Mouse (Mus musculus) hindbrain, embryonic 16.5 days (tissue): ENCODE measurements around the gene Auts2. TPM values are rescaled to one million over a fixed set of nuclear protein-coding genes. Genes with fewer than 3 reads are reported as not detected.
A peak's percentile ranks its signal among the peaks of the same experiment; 100 is the strongest.

ENCODE experiments used
- ATAC-seq: fragments of 200-750 bp; cut with Nextera tagmentation; 2 replicates; pipeline ENCODE4 v1.8.0; 2017; ENCODE audit warnings: moderate TSS enrichment, moderate library complexity
- H3K27ac ChIP-seq: fragments of 300-500 bp; sonication (generic); 2 replicates; pipeline ENCODE4 v1.5.1; 2014; ENCODE audit warnings: low read depth, mild to moderate bottlenecking, control low read depth, low read length, moderate library complexity
- H3K27me3 ChIP-seq: fragments of 300-500 bp; sonication (generic); replicated peaks from 2 replicates; pipeline ENCODE4 v1.6.1; 2014; ENCODE audit warnings: low read length; ENCODE audit not compliant: control insufficient read depth, insufficient read depth
- H3K36me3 ChIP-seq: fragments of 300-500 bp; sonication (generic); 2 replicates; pipeline ENCODE4 v1.6.1; 2014; ENCODE audit warnings: mild to moderate bottlenecking, low read length, moderate library complexity, mixed read lengths; ENCODE audit not compliant: control insufficient read depth, insufficient read depth
- H3K4me1 ChIP-seq: fragments of 300-500 bp; sonication (generic); 2 replicates; pipeline ENCODE4 v1.6.1; 2014; ENCODE audit warnings: low read depth, low read length; ENCODE audit not compliant: control insufficient read depth, insufficient read depth
- H3K4me2 ChIP-seq: fragments of 300-500 bp; sonication (generic); 2 replicates; pipeline ENCODE4 v1.6.1; 2014; ENCODE audit warnings: mild to moderate bottlenecking, low read length, control low read depth, moderate library complexity
- H3K4me3 ChIP-seq: fragments of 300-500 bp; sonication (generic); 2 replicates; pipeline ENCODE4 v1.5.1; 2014; ENCODE audit warnings: mild to moderate bottlenecking, low read length, control low read depth, moderate library complexity
- H3K9ac ChIP-seq: fragments of 300-500 bp; sonication (generic); 2 replicates; pipeline ENCODE4 v1.6.1; 2014; ENCODE audit warnings: low read depth, mild to moderate bottlenecking, control low read depth, low read length, moderate library complexity
- H3K9me3 ChIP-seq: fragments of 300-500 bp; sonication (generic); 2 replicates; pipeline ENCODE4 v1.6.1; 2014; ENCODE audit warnings: mild to moderate bottlenecking, low read length, moderate library complexity; ENCODE audit not compliant: control insufficient read depth
- WGBS: fragments of 180-500 bp; shearing (Covaris S2); extraction: QIAGEN DNeasy Blood & Tissue Kit; methylation state at CpG from one replicate; pipeline ENCODE4 v1.1.7; 2014; 5-methylcytosine and 5-hydroxymethylcytosine counted together
- polyA plus RNA-seq: library from polyadenylated mRNA; unstranded; fragments of >200 nt; fragmentation: Nextera tagmentation; extraction: Ambion mirVana; gene quantifications from 2 replicates; pipeline ENCODE4 v1.2.1, GENCODE M21; 2015

Auts2 gene
- polyA plus RNA-seq, 1 experiment from 2014 or later = 43.2 TPM

GRCm38 (mm10) chr5:132489736-132490313 lies 53.3 kb downstream of the Auts2 start:
- H3K9me3 ChIP-seq = no peaks in the 10 kb centered on the region
- H3K27me3 ChIP-seq = no peaks in the 10 kb centered on the region
- no peak overlapping the region for H3K4me3 ChIP-seq
- peaks cover 20% of the 10 kb centered on the region for H3K4me1 ChIP-seq
- no peak overlapping the region for H3K4me2 ChIP-seq
- WGBS = 66% methylated on average over 7 of the region's 7 CpGs
- ATAC-seq = no peak
- H3K27ac ChIP-seq = peak overlapping the region; percentile 4; the same call in 1 of the 2 replicates
- H3K9ac ChIP-seq = no peak overlapping the region
- H3K36me3 ChIP-seq = no peaks in the 10 kb centered on the region

- no peak for ATAC-seq
- Histone ChIP-seq H3K36me3 (no peaks in the 10 kb centered on the region), H3K27me3 (no peaks in the 10 kb centered on the region), H3K4me1 (peaks cover 18% of the 10 kb centered on the region), H3K4me2 (no peak overlapping the region), H3K27ac (no peak overlapping the region), H3K9me3 (no peaks in the 10 kb centered on the region), H3K9ac (no peak overlapping the region), H3K4me3 (no peak overlapping the region)
- WGBS = 62% methylated on average over 7 of the region's 7 CpGs
Measured at GRCm38 (mm10) chr5:132486831-132487230, 56.3 kb downstream of the Auts2 start.

DNA sequence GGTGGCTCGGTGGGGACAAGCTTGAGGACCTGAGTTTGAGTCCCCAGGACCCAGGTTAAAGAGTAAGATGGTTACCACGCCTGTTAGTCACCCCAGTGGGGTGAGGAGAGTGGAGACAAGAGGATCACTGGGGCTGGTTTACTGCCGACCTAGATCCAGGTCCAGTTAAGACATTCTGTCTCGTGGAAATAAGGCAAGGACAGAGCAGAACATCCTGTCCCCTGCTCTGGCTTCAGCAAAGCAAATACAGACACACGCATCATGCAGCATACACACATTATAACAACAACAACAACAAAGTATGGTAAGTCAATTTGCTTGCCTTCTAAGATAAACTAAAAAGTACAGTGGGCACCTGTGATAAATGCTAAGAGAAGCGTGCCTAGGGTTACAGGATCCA lies 57.1 kb downstream of the Auts2 start:
- no peak for ATAC-seq
- Histone ChIP-seq H3K9me3 (no peaks in the 10 kb centered on the region), H3K36me3 (no peaks in the 10 kb centered on the region), H3K9ac (no peak overlapping the region), H3K4me2 (no peak overlapping the region), H3K4me1 (peaks cover 18% of the 10 kb centered on the region), H3K4me3 (no peak overlapping the region), H3K27me3 (no peaks in the 10 kb centered on the region), H3K27ac (no peak overlapping the region)
- 90% methylated on average over 6 of the region's 6 CpGs for WGBS

DNA sequence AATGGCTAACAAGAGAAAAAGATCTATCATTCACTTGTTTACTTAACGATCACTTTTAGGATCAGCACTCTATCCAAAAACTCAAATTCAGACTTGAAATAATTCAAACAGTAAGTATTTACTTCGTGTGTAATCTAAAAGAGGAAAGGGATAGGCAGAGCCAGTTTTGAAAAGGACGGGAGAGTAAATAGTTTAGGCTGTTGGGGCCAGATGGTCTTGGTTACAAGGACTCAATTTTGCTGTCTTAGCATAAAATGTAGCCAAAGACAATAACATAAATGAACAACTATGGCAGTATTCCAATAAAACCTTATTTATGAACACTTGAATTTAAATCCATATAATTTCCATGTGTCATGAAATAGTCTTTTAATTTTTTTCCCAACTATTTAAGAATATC lies 57.7 kb downstream of the Auts2 start:
- Histone ChIP-seq H3K4me2 (no peak overlapping the region), H3K4me1 (peaks cover 21% of the 10 kb centered on the region), H3K27ac (no peak overlapping the region), H3K36me3 (no peaks in the 10 kb centered on the region), H3K4me3 (no peak overlapping the region), H3K9me3 (no peaks in the 10 kb centered on the region), H3K9ac (no peak overlapping the region), H3K27me3 (no peaks in the 10 kb centered on the region)
- no peak for ATAC-seq
- 80% methylated on average over 3 of the region's 3 CpGs for WGBS

- ATAC-seq = no peak
- H3K9me3 ChIP-seq = no peaks in the 10 kb centered on the region
- no peak overlapping the region for H3K27ac ChIP-seq
- 60% methylated on average over 3 of the region's 3 CpGs for WGBS
- no peak overlapping the region for H3K4me3 ChIP-seq
- H3K4me1 ChIP-seq = peaks cover 4% of the 10 kb centered on the region
- H3K4me2 ChIP-seq = no peak overlapping the region
- no peaks in the 10 kb centered on the region for H3K27me3 ChIP-seq
- no peak overlapping the region for H3K9ac ChIP-seq
- H3K36me3 ChIP-seq = no peaks in the 10 kb centered on the region
Measured at GRCm38 (mm10) chr5:132481476-132481875, 61.7 kb downstream of the Auts2 start.

GRCm38 (mm10) chr5:132480461-132480860 lies 62.7 kb downstream of the Auts2 start:
- H3K27me3 ChIP-seq = no peaks in the 10 kb centered on the region
- H3K4me3 ChIP-seq = no peak overlapping the region
- no peaks in the 10 kb centered on the region for H3K36me3 ChIP-seq
- 44% methylated on average over 6 of the region's 6 CpGs for WGBS
- ATAC-seq = no peak
- H3K4me1 ChIP-seq = peaks cover 4% of the 10 kb centered on the region
- H3K4me2 ChIP-seq = no peak overlapping the region
- no peak overlapping the region for H3K9ac ChIP-seq
- H3K27ac ChIP-seq = no peak overlapping the region
- H3K9me3 ChIP-seq = no peaks in the 10 kb centered on the region

- Histone ChIP-seq H3K4me1 (peaks cover 4% of the 10 kb centered on the region), H3K4me2 (no peak overlapping the region), H3K9me3 (no peaks in the 10 kb centered on the region), H3K36me3 (no peaks in the 10 kb centered on the region), H3K27me3 (no peaks in the 10 kb centered on the region), H3K4me3 (no peak overlapping the region), H3K9ac (no peak overlapping the region), H3K27ac (no peak overlapping the region)
- 56% methylated on average over 11 of the region's 11 CpGs for WGBS
- ATAC-seq = no peak
Measured at GRCm38 (mm10) chr5:132479227-132479857, 63.8 kb downstream of the Auts2 start.

DNA sequence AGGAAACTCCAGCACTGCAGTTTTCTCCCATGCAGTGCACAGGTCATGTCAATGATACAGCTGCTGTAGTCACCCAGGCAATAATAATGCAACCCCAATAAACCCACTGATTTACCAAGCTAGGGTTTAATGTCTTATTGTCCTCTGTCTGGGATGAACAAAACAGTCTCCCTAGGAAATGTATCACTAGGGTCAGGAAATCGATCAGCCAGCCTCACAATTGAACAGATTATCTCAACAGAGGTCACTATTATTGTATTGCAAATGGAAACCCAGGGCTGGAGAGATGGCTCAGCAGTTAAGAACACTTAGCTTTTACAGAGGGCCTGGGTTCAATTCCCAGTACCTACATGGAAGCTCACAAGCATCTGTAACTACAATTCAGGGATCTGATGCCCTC lies 65.6 kb downstream of the Auts2 start:
- H3K4me1 ChIP-seq = peaks cover 16% of the 10 kb centered on the region
- no peaks in the 10 kb centered on the region for H3K36me3 ChIP-seq
- H3K9me3 ChIP-seq = no peaks in the 10 kb centered on the region
- no peak overlapping the region for H3K9ac ChIP-seq
- H3K27ac ChIP-seq = no peak overlapping the region
- H3K4me3 ChIP-seq = no peak overlapping the region
- ATAC-seq = no peak
- H3K27me3 ChIP-seq = no peaks in the 10 kb centered on the region
- WGBS = 0% methylated on average over 1 of the region's 1 CpGs
- H3K4me2 ChIP-seq = no peak overlapping the region

GRCm38 (mm10) chr5:132472905-132473321 lies 70.2 kb downstream of the Auts2 start:
- no peak overlapping the region for H3K9ac ChIP-seq
- 42% methylated on average over 5 of the region's 5 CpGs for WGBS
- no peak for ATAC-seq
- H3K4me2 ChIP-seq = no peak overlapping the region
- H3K4me3 ChIP-seq = no peak overlapping the region
- H3K9me3 ChIP-seq = no peaks in the 10 kb centered on the region
- H3K36me3 ChIP-seq = no peaks in the 10 kb centered on the region
- H3K4me1 ChIP-seq = peaks cover 16% of the 10 kb centered on the region
- no peak overlapping the region; the same call in 1 of the 2 replicates for H3K27ac ChIP-seq
- H3K27me3 ChIP-seq = no peaks in the 10 kb centered on the region
